Mouse (Mus musculus) C2C12 (cell line): ENCODE results near the gene Olfr548-ps1.

Source experiments
- CTCF ChIP-seq: IDR thresholded peaks from one replicate; pipeline ENCODE4 v1.5.1; 2011; ENCODE audit not compliant: control insufficient read depth, insufficient read depth, insufficient read length
- MYOG ChIP-seq: IDR thresholded peaks from one replicate; pipeline ENCODE4 v1.6.1; 2011; ENCODE audit not compliant: control insufficient read depth, insufficient read length; ENCODE audit errors: extremely low read depth

GRCm38 (mm10) chr7:102540596-102540995 lies at the start of gene Olfr548-ps1:
- TF ChIP-seq CTCF (no peak), MYOG (no peak)
